Mouse (Mus musculus): Measurements from ENCODE around the gene Herc2.
"Not testable (repeated sequence)": the region's sequence is repeated elsewhere in the genome, so short reads cannot be mapped to it uniquely, and the experiment has no call there.

Gene Herc2

GRCm38 (mm10) chr7:56049831-56050321 is at the start of gene Herc2:
Herc2 (plus strand) TSS chr7:56050196.
- peak; percentile 100 for DNase-seq (ENCODE audit: low spot score)

DNA sequence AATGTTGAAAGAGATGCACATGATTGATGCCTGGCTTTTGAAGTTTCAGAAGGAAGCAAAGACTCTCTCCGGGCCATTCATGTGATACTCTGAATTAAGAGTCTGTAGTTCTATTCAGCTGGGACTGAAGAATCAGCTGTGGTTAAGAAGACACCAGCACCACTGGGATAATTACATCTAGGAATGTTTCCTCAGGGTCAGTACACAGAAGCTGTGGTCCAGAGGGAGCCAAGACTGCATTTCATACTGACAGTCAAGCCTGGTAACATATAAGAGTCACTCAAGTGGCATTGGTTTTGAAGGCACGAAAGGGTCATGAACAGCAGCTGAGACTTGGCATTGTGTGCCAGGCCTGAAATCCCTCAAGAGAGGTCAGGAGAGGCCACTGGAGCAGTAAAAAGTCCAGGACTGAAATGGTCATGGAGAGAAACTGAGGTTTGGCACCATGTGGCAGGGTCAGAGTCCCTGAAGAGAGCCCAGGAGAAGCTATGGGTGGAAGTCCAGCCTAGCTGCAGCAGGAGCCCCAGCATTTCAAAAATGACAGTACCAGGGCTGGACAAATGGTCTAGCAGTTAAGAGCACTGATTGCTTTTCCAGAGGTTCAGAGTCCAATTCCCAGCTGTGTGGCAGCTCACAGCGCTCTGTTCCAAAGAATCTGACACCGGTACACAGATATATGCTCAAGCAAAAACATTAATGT is 39.5 kb upstream of the Herc2 start:
- DNase-seq (ENCODE audit: low spot score) = no peak

DNA sequence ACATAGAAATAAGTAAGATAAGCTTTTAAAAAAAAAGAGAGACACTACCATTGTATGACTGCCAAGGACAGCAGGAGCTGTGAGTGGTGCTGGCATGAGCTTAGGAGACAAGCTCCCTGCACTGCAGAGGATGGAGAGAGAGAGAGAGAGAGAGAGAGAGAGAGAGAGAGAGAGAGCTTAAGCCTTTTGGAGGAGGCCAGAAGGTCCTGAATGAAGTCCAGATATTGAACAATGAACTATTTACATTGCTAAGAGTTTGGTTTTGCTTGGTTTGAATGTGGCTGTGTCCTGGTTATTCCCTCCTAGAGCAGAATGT is 39.0 kb upstream of the Herc2 start:
- no peak for DNase-seq (ENCODE audit: low spot score)

GRCm38 (mm10) chr7:56013261-56014001 is 36.6 kb upstream of the Herc2 start:
- no peak for DNase-seq (ENCODE audit: low spot score)

- DNase-seq (ENCODE audit: low spot score) = not testable (repeated sequence)
Measured at GRCm38 (mm10) chr7:56014002-56014702, 35.8 kb upstream of the Herc2 start.

DNA sequence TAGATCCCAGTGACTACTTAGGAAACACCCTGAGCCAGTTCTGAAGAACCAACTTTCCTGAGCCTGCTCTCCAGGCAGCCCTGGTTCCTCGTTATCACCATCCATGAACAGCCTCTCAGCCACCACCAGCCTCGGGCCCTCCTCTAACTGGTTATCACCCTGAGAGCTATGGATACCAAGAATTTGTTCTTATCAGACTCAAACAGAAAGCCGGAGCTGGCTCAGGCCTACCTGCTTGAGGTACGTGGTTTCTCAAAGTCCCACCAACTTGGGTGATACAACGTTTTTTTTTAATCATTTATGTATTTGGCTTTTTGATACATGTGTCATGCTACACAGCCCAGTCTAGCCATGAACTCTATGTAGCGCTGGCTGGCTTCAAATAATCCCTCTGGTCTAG is 34.8 kb upstream of the Herc2 start:
- DNase-seq (ENCODE audit: low spot score) = no peak

GRCm38 (mm10) chr7:56015837-56016236 is 34.2 kb upstream of the Herc2 start:
- DNase-seq (ENCODE audit: low spot score) = no peak

- no peak for DNase-seq (ENCODE audit: low spot score)
Measured at GRCm38 (mm10) chr7:56017761-56018160, 32.2 kb upstream of the Herc2 start.

- DNase-seq (ENCODE audit: low spot score) = no peak
Measured at GRCm38 (mm10) chr7:56018446-56018971, 31.5 kb upstream of the Herc2 start.

DNA sequence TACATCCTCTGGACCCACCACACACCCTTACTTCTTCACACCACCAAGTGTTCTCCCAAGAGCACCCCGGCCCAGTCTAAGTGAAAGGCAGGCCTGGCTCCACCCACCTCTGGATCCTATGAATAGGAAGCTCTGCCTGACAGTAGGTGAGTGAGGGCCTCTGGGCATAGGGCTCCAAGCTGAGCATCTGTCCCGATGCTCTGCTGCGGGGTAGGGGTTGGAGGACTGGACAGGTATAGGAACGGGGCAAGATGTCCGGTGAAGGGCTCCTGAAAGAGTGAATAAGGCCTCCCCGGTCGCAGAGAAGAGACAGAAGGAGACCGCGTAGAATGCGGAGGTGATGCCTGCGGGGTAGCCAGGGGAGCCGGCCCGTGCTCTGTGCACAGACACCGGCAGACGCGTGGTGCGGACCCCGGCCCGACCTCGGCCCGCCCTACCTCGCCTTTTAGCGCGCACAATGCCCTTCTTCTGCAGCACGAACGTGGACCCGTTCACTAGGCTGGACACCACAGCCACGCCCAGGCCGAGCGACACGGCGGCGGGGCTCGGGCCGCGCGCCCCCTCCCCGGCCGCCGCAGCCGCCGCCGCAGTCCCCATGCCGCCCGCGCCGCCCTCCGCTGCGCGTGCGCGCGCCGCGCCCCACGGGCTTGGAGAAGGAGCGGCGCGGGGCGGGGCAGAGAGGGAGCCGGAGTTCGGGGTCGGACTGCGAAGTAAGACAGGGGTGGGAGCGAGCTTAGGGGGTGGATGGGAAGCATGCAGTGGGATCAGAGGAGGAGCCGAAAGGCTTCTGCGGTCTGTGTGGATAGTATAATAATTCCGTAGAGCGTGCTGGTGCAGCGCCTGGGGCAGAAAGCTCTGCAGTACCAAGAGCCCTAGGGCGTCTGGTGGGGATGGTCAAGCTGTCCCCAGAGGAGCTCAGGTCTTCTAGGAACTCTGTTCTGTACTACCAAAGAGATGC is 30.7 kb upstream of the Herc2 start:
- peak; percentile 72 for DNase-seq (ENCODE audit: low spot score)

GRCm38 (mm10) chr7:56019930-56020253 is 30.1 kb upstream of the Herc2 start, which contains the start of gene Nipa1:
Nipa1 (minus strand) TSS chr7:56019954.
- no peak for DNase-seq (ENCODE audit: low spot score)

GRCm38 (mm10) chr7:56023586-56023985 is 26.4 kb upstream of the Herc2 start:
- no peak for DNase-seq (ENCODE audit: low spot score)

- DNase-seq (ENCODE audit: low spot score) = peak; percentile 85
Measured at GRCm38 (mm10) chr7:56042353-56042752, 7.6 kb upstream of the Herc2 start.

DNA sequence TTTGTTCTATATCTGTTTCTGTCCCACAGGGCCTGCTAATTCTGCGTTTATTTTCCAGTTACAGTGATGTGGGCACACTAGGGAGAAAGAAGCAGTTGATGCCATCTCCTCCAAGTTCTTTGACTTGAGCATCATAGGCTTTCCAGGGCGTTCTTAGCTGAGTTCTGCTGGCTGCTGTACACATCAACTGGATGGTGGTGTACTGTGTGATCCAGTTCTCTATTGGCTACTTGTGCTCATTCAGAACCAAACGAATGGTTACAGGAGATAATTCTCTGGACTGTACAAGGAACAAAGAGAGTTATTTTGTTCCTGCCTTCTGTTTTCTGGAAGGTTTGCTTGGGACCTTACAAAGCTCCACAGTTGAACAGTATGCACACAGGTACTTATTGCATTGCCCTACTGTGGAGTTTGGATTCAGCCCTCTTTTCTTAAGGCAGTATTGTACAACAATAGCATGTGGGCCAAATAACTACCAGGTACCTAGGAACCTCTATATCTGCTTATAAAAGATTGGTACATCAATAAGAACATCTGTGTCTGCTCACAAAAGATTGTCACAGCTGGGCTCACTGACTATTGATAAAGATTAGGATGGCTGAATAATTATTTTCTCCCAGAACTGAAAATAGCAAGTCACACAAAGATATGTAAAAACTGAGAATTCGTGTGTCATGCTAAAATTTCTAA is 6.3 kb upstream of the Herc2 start:
- DNase-seq (ENCODE audit: low spot score) = no peak

GRCm38 (mm10) chr7:56044267-56044629 is 5.7 kb upstream of the Herc2 start:
- DNase-seq (ENCODE audit: low spot score) = no peak

DNA sequence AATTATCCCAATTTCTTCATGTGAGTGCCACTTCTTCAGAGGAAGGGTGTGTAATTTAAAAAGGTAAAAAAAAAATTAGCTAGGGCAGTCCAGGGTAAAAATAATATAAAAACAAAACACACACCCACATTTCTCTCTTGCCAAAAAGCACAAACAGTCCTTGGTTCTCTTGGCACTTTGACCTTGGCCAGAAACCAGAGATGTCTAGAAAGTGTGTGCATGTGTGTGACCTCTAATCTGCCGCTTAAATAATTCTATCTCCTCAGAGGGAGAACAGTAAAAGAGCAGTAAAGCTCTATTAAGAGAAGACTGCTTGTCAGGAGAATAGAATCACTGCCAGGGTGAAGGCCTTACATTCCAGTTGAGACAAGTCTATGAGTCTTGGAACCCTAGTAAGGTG is 2.8 kb upstream of the Herc2 start:
- no peak for DNase-seq (ENCODE audit: low spot score)

DNA sequence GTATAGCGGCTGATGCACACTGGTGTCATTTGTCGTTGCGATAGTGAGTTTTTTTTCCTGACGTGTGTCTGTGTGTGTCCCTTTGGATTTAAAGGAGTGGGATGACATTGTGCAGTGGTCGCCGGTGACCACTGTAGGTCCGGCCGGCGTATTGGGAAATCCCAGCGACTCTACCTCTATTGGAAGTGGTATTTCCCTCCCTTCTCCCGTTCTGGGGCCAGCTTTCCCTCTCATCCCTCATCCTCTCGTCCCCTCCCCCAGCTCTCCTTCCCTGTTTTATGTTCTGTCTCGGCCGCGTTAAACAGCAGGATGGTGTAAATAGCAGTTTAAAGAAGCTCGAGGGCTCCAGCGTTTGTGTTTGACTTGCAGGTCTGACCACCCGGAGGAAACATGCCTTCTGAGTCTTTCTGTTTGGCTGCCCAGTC is 503 bp downstream of the Herc2 start:
- peak; percentile 34 for DNase-seq (ENCODE audit: low spot score)

- no peak for DNase-seq (ENCODE audit: low spot score)
Measured at GRCm38 (mm10) chr7:56052996-56053395, 3.0 kb downstream of the Herc2 start.

DNA sequence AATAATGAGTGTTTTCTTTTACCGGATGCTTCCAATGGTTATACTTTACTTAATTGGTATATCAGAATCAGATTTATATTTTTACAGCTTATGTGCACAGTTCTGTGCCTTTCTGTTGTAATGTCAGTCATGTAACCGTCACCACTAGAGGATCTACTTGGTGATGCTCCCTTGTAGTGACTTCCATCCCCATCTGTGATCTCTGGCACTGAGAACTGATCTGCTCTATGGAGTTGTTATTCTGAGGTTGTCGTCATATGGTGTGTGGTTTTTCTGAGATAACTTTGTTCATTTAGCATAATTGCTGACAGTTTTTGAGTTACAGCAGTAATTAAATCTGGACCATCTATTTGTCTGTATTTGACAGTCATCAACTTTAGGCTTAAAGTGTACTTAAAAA is 5.3 kb downstream of the Herc2 start:
- peak; percentile 34 for DNase-seq (ENCODE audit: low spot score)

GRCm38 (mm10) chr7:56064876-56065275 is 14.9 kb downstream of the Herc2 start:
- DNase-seq (ENCODE audit: low spot score) = no peak

DNA sequence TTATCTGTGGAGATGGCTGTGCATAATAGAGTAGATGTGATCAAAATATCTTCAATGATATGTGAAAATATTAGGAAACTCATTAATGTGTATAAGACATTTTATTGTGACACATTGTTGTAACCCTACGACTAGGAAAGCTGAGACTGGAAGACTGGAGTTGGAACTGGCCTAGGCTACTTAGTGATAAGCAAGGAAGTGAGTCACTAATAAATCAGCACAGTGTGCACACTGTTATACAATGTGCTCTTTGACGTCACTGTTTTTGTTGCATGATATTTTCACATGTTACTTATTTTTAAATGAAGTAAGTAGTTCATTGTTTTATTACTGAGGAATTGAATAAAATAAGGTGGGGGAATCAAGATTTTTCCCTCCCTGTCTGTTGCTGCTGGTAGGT is 16.1 kb downstream of the Herc2 start:
- no peak for DNase-seq (ENCODE audit: low spot score)
